Mouse (Mus musculus) CD4-positive, CD25-positive, alpha-beta regulatory T cell, adult 2 months (primary cell): ENCODE measurements around the gene Nt5m.

Experiments
- DNase-seq: peaks from one replicate; pipeline ENCODE4 v3.0.0-alpha.2; 2012; ENCODE audit warnings: low read depth, low spot score

The Nt5m gene

DNA sequence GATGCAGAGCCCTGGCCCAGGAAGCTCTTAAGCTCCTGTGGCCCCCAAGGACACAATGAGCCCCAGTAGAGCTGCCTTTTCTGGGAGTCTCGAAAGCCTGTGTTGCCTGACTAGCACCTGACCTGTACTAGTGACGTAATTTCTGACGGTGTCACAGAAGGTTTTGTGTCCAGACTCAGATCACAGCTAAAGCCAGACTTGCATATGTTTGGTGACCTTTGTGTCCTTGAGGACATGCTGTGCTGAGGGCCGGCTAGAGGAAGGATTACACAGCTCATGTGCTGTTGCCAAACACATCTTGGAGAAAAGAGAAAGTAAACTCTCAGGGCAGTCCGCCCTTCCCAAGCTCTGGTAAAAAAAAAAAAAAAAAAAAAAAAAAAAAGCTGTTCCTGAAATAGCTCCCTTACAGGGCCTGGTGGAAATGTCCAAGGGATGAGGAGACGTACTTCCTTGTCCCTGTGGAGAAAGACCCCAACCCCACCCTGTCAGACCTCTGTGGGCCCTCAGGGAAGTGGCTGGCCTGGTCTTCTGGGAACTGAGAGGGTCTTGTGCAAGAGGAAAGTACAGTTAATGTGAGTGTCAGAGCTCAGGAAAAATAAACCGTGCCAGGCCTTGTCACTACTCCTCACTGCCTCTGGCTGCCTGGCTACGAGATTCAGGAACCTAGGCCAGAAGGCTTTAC, 62.9 kb downstream of the Nt5m start:
- no peak for DNase-seq

DNA sequence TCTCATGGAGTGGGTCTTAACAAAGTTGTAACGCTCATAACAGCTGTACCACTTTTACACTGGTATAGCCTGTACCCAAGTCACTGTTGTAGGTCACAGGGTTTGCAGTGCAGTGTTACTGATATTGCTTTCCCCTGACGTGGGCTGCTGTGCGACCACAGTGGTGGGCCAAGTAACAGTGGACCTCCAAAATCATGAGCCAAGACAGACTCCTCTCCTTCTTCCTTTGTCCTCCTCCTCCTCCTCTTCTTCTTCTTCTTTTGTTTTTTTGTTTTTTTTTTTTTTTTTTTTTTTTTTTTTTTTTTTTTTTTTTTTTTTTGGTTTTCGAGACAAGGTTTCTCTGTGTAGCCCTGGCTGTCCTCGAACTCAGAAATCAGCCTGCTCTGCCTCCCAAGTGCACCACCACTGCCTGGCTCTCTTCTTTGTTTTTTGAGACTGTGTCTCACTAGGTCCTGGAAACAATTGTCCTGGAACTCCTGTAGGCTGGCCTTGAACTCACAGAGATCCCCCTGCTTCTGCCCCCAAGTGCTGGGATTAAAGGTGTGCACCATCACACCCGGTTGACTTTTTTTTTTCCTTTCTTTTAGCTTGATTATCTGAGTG, 67.4 kb downstream of the Nt5m start:
- no peak for DNase-seq

DNA sequence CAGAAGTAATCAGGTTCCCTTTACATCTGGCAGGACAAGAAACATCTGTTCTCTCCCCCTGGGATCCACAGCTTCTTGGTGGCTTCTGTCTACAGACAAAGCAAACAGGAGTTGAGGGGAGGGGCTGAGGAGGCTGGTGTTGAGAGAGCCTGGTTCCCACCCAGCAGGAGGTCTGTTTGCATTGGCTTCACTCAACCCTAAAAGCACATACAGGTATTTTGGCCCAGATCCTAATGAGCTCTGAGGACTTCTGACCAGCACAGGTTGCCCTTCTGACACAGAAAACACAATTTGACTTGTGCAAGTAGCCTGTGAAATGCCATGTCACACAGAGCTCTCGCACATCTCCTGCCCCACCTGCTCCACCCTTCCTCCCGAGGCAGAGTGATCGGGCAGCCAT, 69.2 kb downstream of the Nt5m start:
- no peak for DNase-seq

DNA sequence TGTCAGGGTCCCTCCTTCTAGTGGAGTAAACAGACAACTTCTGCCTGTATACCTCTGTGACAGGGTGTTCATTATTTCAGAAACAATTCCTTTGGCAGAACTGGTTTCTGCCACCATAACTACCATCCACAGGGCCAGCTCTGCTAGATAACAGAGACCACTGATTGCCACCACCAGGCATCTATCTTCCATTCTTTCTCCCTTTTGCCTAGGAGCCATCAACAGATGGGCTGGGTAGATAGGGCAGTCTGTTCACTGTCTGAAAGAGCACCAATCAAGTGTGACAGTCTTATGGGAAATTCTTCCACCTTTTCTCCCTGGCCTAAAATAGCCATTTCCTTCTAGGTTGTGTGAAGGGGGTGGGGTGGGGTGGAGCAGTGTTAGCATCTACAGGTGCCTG, 71.3 kb downstream of the Nt5m start:
- no peak for DNase-seq

DNA sequence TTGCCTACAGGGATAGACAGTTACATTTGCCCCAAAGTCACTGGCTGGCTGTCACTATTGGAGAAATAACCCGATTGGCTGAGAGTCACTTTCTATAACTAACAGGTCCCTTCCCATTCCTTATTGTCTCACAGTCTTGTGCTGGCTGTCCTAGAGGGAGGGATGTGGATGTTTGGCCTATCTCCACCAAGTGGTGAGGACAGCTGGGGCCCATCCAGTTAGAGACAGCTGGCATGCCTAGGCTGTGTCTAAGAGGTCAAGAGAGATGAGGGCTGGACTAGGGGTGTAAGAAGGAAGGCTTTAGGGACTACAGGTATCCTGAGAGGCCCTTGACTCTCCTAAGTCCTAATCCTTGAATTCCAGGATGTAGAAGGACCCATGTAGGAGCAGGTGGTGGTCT, 72.3 kb downstream of the Nt5m start:
- no peak for DNase-seq

DNA sequence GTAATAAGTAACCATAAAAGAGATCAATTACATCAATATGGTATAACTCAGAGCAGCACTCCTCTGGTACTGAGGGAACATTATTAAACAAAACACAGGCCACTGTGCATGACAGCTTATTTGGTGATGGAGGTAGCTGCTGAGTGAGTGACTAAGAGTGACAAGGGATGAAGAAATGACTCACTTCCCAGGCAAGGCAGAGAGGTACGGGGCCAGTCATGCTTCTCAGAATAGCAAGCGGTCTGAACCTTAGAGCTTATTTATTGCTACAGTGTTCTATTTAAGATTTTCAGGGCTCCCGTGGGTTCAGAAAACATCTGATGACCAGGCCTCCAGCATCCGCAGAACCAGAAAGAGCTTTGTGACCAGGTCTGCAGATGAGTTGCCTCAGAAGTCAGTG, 74.5 kb downstream of the Nt5m start:
- DNase-seq: no peak

DNA sequence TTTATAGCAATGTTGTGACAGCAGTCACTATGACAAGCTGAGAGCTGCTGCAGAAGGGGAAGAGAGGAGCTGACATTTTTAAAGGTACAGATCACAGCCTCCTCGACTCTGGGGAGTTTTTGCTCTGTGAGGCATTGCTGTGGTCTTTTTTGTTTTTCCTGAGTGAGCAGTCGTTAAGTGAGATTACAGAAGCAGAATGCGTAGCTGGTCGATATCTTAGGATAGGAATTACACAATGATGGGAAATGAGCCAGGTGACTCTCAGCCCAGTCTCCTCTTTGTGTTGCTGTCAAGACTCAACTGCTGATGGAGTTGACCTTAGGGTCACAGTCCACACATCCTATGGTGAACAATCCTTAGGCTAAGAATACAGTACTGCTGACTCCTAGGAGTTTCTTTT, 78.8 kb downstream of the Nt5m start:
- DNase-seq: no peak

DNA sequence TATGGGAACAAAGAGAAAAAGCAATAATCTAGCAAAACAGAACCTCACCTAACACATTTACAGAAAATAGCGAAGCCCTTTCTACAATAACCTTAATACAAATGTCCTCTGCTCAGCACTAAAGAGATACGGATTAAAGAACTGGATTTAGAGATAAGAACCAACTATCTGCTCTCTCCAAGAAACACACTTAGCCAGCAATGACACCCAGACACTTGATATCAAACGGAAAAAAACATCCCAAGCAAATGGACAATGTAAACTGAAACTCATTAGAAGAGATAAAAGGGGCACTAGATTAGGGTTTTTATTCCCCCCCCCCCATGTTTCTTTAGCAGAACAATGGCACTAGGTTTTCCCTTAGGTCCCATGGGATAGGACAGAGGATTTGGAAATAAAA, 80.2 kb downstream of the Nt5m start:
- DNase-seq: no peak

DNA sequence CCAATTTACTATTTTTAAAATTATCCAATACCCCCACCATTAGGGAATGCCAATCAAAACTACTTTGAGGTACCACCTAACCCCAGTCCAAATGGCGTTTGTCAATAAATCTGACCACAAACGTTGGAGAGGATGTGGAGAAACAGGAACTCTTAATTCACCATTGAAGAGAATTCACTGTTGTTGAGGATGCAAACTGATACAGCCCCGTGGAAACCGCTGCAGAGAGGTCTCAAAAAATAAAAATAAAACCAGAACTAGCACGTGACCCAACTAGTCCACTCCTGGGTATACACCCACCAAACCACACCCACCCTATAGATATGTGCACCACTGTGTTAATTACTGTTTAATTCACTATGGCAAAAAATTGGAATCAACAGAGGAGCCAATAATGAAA, 81.1 kb downstream of the Nt5m start:
- DNase-seq: no peak

DNA sequence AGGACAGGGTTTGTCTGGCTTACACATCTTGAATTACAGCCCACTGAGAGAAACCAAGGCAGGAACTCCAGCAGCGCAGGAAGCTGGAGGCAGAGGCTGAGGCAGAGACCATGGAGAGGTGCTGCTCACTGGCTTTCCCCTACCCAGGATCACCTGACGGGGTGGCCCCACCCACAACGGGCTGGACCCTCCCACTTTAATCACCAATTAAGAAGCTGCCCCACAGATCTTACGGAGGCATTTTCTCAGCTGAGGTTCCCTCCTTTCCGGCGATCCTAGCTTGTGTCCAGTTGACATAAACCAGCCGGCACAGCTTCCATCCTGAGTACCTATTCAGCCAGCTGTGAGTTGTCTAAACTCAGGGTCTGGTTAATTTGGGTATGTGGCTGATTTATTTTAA, 82.0 kb downstream of the Nt5m start:
- DNase-seq: no peak

DNA sequence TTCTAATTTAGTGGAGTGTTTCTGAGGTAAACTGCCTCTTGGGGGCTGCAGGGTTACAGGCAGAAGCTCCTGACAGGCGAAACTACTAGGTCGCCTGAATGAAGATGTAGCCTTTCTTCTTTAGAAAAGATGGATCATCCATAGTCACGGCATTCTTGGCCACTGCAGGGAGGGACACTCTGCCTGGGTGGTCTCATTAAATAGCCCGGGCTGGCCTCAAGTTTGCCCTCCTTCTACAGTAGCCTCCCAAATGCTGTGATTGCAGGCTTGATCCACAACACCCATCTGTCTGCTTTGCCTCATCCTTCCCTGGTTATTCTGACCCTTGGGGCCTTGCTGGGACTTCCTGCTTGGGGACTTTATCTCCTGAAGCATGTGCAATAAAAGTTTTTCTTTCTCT, 90.8 kb downstream of the Nt5m start:
- no peak for DNase-seq
